Mouse (Mus musculus) brain, embryonic 14.5 days (tissue): Measurements from ENCODE around the gene Ptcd1.
"Not testable (repeated sequence)": the region's sequence is repeated elsewhere in the genome, so short reads cannot be mapped to it uniquely, and the experiment has no call there.

Experiments used
- CTCF ChIP-seq: fragments of 200-500 bp; IDR thresholded peaks from 2 replicates; pipeline ENCODE4 v1.5.1; 2012; ENCODE audit warnings: inconsistent platforms, mild to moderate bottlenecking, moderate library complexity, borderline replicate concordance; ENCODE audit not compliant: insufficient read depth, insufficient read length; ENCODE audit errors: extremely low read depth
- POLR2A ChIP-seq: fragments of 200-500 bp; IDR thresholded peaks from 2 replicates; pipeline ENCODE4 v1.6.1; 2012; ENCODE audit warnings: mild to moderate bottlenecking, inconsistent platforms, borderline replicate concordance; ENCODE audit not compliant: poor library complexity, insufficient read depth, insufficient read length, severe bottlenecking; ENCODE audit errors: extremely low read depth

DNA sequence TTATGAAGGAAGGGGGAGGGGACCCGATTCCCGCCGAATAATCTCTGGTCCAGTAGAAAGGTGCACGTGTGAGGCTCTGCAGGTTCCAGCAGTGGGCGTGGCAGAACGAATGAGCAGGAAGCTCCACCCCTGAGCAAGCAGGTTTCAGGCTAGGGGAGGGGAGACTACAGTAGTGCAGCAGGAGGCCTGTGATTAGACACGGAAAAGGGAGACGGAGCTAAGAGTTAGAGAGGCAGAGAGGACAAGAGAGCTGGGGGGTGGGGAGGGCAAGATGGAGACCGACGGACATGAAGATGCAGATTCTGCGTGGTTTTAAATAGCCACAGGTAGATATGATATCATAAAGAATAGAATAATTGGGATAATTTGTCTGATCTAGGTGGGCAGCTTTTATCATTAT is 41.5 kb upstream of the Ptcd1 start:
- TF ChIP-seq CTCF, POLR2A: not testable (repeated sequence)
